Mouse (Mus musculus) CD4-positive, CD25-positive, alpha-beta regulatory T cell (primary cell): Measurements from ENCODE around the gene Polrmt. TPM values are rescaled to one million over a fixed set of nuclear protein-coding genes. Genes with fewer than 3 reads are reported as not detected.

Experiments
- polyA plus RNA-seq: library from polyadenylated mRNA; unstranded; fragments of 100-300 nt; shearing (Covaris generic); gene quantifications from one replicate; pipeline ENCODE4 v1.2.1, GENCODE M21; 2017

Gene Polrmt
- polyA plus RNA-seq = 55.8 TPM

GRCm38 (mm10) chr10:79745898-79746773 is at the start of gene Polrmt:
TSS of gene Polrmt (minus strand) at chr10:79746581.

GRCm38 (mm10) chr10:79793051-79793737 is 46.8 kb upstream of the Polrmt start, which contains the start of gene Palm:
TSS of gene Palm (plus strand) at chr10:79793572.

GRCm38 (mm10) chr10:79790861-79791260 is 44.5 kb upstream of the Polrmt start, which contains the start of gene Prss57:
TSS of gene Prss57 (minus strand) at chr10:79790961.

GRCm38 (mm10) chr10:79777103-79777531 is 30.7 kb upstream of the Polrmt start, which contains the start of gene Fstl3:
TSS of gene Fstl3 (plus strand) at chr10:79777272.

GRCm38 (mm10) chr10:79766508-79767325 is 20.3 kb upstream of the Polrmt start, which contains the start of gene Rnf126:
TSS of gene Rnf126 (minus strand) at chr10:79766952.

GRCm38 (mm10) chr10:79754856-79755516 is 8.6 kb upstream of the Polrmt start, which contains the start of gene Fgf22:
TSS of gene Fgf22 (plus strand) at chr10:79755076.

GRCm38 (mm10) chr10:79716254-79716987 is 30.0 kb downstream of the Polrmt start, which contains the start of gene Hcn2:
TSS of gene Hcn2 (plus strand) at chr10:79716634.

GRCm38 (mm10) chr10:79704065-79704969 is 42.1 kb downstream of the Polrmt start, which contains the start of gene Bsg:
TSS of gene Bsg (plus strand) at chr10:79704491.

GRCm38 (mm10) chr10:79688720-79689119 is 57.7 kb downstream of the Polrmt start, which contains the start of gene Gzmm:
TSS of gene Gzmm (plus strand) at chr10:79689020.

Other genes with a start within 250 kb of the Polrmt start
- 3.9 TPM for gene Plpp2, start 212.8 kb downstream of the Polrmt start, polyA plus RNA-seq
- 51.5 TPM for gene Mier2, start 191.4 kb downstream of the Polrmt start, polyA plus RNA-seq
- not detected for gene Theg, start 159.2 kb downstream of the Polrmt start, polyA plus RNA-seq
- 0.05 TPM for gene C2cd4c, start 132.6 kb downstream of the Polrmt start, polyA plus RNA-seq
- not detected for gene Shc2, start 108.7 kb downstream of the Polrmt start, polyA plus RNA-seq
- not detected for gene Odf3l2, start 100.8 kb downstream of the Polrmt start, polyA plus RNA-seq
- gene Madcam1, start 82.0 kb downstream of the Polrmt start, polyA plus RNA-seq = not detected
- 53.8 TPM for gene Tpgs1, start 77.2 kb downstream of the Polrmt start, polyA plus RNA-seq
- gene Cdc34, start 64.4 kb downstream of the Polrmt start, polyA plus RNA-seq = 90.7 TPM
- 0.91 TPM for gene Gzmm, start 57.6 kb downstream of the Polrmt start, polyA plus RNA-seq
- 261 TPM for gene Bsg, start 42.1 kb downstream of the Polrmt start, polyA plus RNA-seq
- gene Hcn2, start 29.9 kb downstream of the Polrmt start, polyA plus RNA-seq = 0.14 TPM
- 0.45 TPM for gene Fgf22, start 8.5 kb upstream of the Polrmt start, polyA plus RNA-seq
- 61.1 TPM for gene Rnf126, start 20.4 kb upstream of the Polrmt start, polyA plus RNA-seq
- 0.29 TPM for gene Fstl3, start 30.7 kb upstream of the Polrmt start, polyA plus RNA-seq
- gene Prss57, start 44.4 kb upstream of the Polrmt start, polyA plus RNA-seq = not detected
- gene Palm, start 47.0 kb upstream of the Polrmt start, polyA plus RNA-seq = 1.6 TPM
- gene Misp, start 74.4 kb upstream of the Polrmt start, polyA plus RNA-seq = not detected
- gene Ptbp1, start 107.8 kb upstream of the Polrmt start, polyA plus RNA-seq = 318 TPM
- not detected for gene Prtn3, start 127.9 kb upstream of the Polrmt start, polyA plus RNA-seq
- 4.5 TPM for gene Plppr3, start 128.1 kb upstream of the Polrmt start, polyA plus RNA-seq
- not detected for gene Elane, start 139.7 kb upstream of the Polrmt start, polyA plus RNA-seq
- gene Cfd, start 144.3 kb upstream of the Polrmt start, polyA plus RNA-seq = not detected
- gene Med16, start 162.3 kb upstream of the Polrmt start, polyA plus RNA-seq = 40.9 TPM
- gene Gm26602, start 164.3 kb upstream of the Polrmt start, polyA plus RNA-seq = 23.3 TPM
- 0.50 TPM for gene Kiss1r, start 170.4 kb upstream of the Polrmt start, polyA plus RNA-seq
- 193 TPM for gene R3hdm4, start 174.6 kb upstream of the Polrmt start, polyA plus RNA-seq
- gene Arid3a, start 180.5 kb upstream of the Polrmt start, polyA plus RNA-seq = 9.6 TPM
- gene Wdr18, start 213.6 kb upstream of the Polrmt start, polyA plus RNA-seq = 73.4 TPM
- not detected for gene Grin3b, start 224.1 kb upstream of the Polrmt start, polyA plus RNA-seq
- 32.9 TPM for gene Tmem259, start 237.7 kb upstream of the Polrmt start, polyA plus RNA-seq
- gene Cnn2, start 242.0 kb upstream of the Polrmt start, polyA plus RNA-seq = 937 TPM
- gene Abca7, start 249.9 kb upstream of the Polrmt start, polyA plus RNA-seq = 60.9 TPM